Mouse (Mus musculus): ENCODE data around the gene Camk1g. TPM values are rescaled to one million over a fixed set of nuclear protein-coding genes. Genes with fewer than 3 reads are reported as not detected.

Gene Camk1g
- polyA plus RNA-seq, 1 experiment, result not detected

- Histone ChIP-seq H3K36me3 (ENCODE audit: control insufficient read depth) (no peaks in the 10 kb centered on the region), H3K4me1 (ENCODE audit: control insufficient read depth) (no peaks in the 10 kb centered on the region), H3K4me3 (replicated peaks) (no peak overlapping the region), H3K9me3 (ENCODE audit: control insufficient read depth, low read length) (no peaks in the 10 kb centered on the region), H3K27me3 (ENCODE audit: control insufficient read depth) (no peaks in the 10 kb centered on the region)
- TF ChIP-seq TAL1 (IDR thresholded peaks at IDR 0.05; ENCODE audit: low read length) (no peak), GATA1 (IDR thresholded peaks at IDR 0.05; ENCODE audit: low read length) (no peak)
These were observed 64.7 kb downstream of the Camk1g start for GRCm38 (mm10) chr1:193305386-193305785.

- Histone ChIP-seq H3K27me3 (ENCODE audit: control insufficient read depth) (no peaks in the 10 kb centered on the region), H3K36me3 (ENCODE audit: control insufficient read depth) (no peaks in the 10 kb centered on the region), H3K9me3 (ENCODE audit: control insufficient read depth, low read length) (no peaks in the 10 kb centered on the region), H3K4me1 (ENCODE audit: control insufficient read depth) (no peaks in the 10 kb centered on the region), H3K4me3 (replicated peaks) (no peak overlapping the region)
- TF ChIP-seq GATA1 (IDR thresholded peaks at IDR 0.05; ENCODE audit: low read length) (no peak), TAL1 (IDR thresholded peaks at IDR 0.05; ENCODE audit: low read length) (no peak)
These were observed 67.0 kb downstream of the Camk1g start for GRCm38 (mm10) chr1:193303096-193303495.

GRCm38 (mm10) chr1:193302093-193302405 is 68.0 kb downstream of the Camk1g start:
- Histone ChIP-seq H3K27me3 (ENCODE audit: control insufficient read depth) (no peaks in the 10 kb centered on the region), H3K36me3 (ENCODE audit: control insufficient read depth) (no peaks in the 10 kb centered on the region), H3K4me1 (ENCODE audit: control insufficient read depth) (no peaks in the 10 kb centered on the region), H3K9me3 (ENCODE audit: control insufficient read depth, low read length) (no peaks in the 10 kb centered on the region), H3K4me3 (replicated peaks) (no peak overlapping the region)
- no peak for TF ChIP-seq GATA1 (IDR thresholded peaks at IDR 0.05; ENCODE audit: low read length)
- TF ChIP-seq TAL1 (IDR thresholded peaks at IDR 0.05; ENCODE audit: low read length), result no peak

GRCm38 (mm10) chr1:193301216-193302092 is 68.6 kb downstream of the Camk1g start:
- Histone ChIP-seq H3K9me3 (ENCODE audit: control insufficient read depth, low read length) (no peaks in the 10 kb centered on the region), H3K4me3 (replicated peaks) (no peak overlapping the region), H3K4me1 (ENCODE audit: control insufficient read depth) (no peaks in the 10 kb centered on the region), H3K36me3 (ENCODE audit: control insufficient read depth) (no peaks in the 10 kb centered on the region), H3K27me3 (ENCODE audit: control insufficient read depth) (no peaks in the 10 kb centered on the region)
- TF ChIP-seq TAL1 (IDR thresholded peaks at IDR 0.05; ENCODE audit: low read length) (no peak), GATA1 (IDR thresholded peaks at IDR 0.05; ENCODE audit: low read length) (no peak)

GRCm38 (mm10) chr1:193299995-193300394 is 70.1 kb downstream of the Camk1g start:
- H3K36me3 ChIP-seq (ENCODE audit: control insufficient read depth), result no peaks in the 10 kb centered on the region
- no peaks in the 10 kb centered on the region for H3K27me3 ChIP-seq (ENCODE audit: control insufficient read depth)
- no peaks in the 10 kb centered on the region for H3K9me3 ChIP-seq (ENCODE audit: control insufficient read depth, low read length)
- TF ChIP-seq TAL1 (IDR thresholded peaks at IDR 0.05; ENCODE audit: low read length) (no peak), GATA1 (IDR thresholded peaks at IDR 0.05; ENCODE audit: low read length) (no peak)
- no peaks in the 10 kb centered on the region for H3K4me1 ChIP-seq (ENCODE audit: control insufficient read depth)
- no peak overlapping the region for H3K4me3 ChIP-seq (replicated peaks)

- no peaks in the 10 kb centered on the region for H3K4me1 ChIP-seq (ENCODE audit: control insufficient read depth)
- H3K27me3 ChIP-seq (ENCODE audit: control insufficient read depth), result no peaks in the 10 kb centered on the region
- H3K36me3 ChIP-seq (ENCODE audit: control insufficient read depth), result no peaks in the 10 kb centered on the region
- no peaks in the 10 kb centered on the region for H3K9me3 ChIP-seq (ENCODE audit: control insufficient read depth, low read length)
- H3K4me3 ChIP-seq (replicated peaks), result no peak overlapping the region
- TF ChIP-seq TAL1 (IDR thresholded peaks at IDR 0.05; ENCODE audit: low read length) (no peak), GATA1 (IDR thresholded peaks at IDR 0.05; ENCODE audit: low read length) (no peak)
These were observed 71.8 kb downstream of the Camk1g start for GRCm38 (mm10) chr1:193298141-193298765.

Other genes with a start within 250 kb of the Camk1g start
- 0.07 and 0.21 TPM in 2 replicates for gene Diexf, start 240.0 kb downstream of the Camk1g start, polyA plus RNA-seq (2012)
- gene Irf6, start 217.2 kb downstream of the Camk1g start, polyA plus RNA-seq (2012), result not detected in 2 replicates
- not detected in 2 replicates for gene A130010J15Rik, start 202.3 kb downstream of the Camk1g start, polyA plus RNA-seq (2012)
- gene Traf3ip3, start 168.6 kb downstream of the Camk1g start, polyA plus RNA-seq (2012), result 0.22 TPM in 1 of 2 replicates, not detected in the other
- gene Lamb3, start 162.6 kb downstream of the Camk1g start, polyA plus RNA-seq (2012), result not detected in 2 replicates
- gene Hsd11b1, start 106.2 kb downstream of the Camk1g start, polyA plus RNA-seq (2012), result not detected in 2 replicates
- gene G0s2, start 97.1 kb downstream of the Camk1g start, polyA plus RNA-seq (2012), result 0.07 and 0.08 TPM in 2 replicates

All from erythroblast, embryonic 14.5 days (primary cell).